Mouse (Mus musculus) Patski (cell line): ENCODE measurements at regions not wholly inside any gene's neighbourhood (a gene's known extent, or its start where the extent isn't known, plus 50 kb on each side); places are given as distances from the start of the nearest gene placed in this dataset.

ENCODE experiments used
- ATAC-seq: fragments of 100-300 bp; one replicate; pipeline ENCODE4 v1.8.0; 2021
- CTCF ChIA-PET: fragments of 350-600 bp; sonication (Branson Sonifier 250); formaldehyde crosslinking; loops from one replicate; lab custom pipeline; 2022; ENCODE audit warnings: inconsistent platforms; lab: Charles Lee
- POLR2A ChIA-PET: fragments of 350-600 bp; sonication (Branson Sonifier 250); formaldehyde crosslinking; loops from one replicate; lab custom pipeline; 2022; ENCODE audit warnings: antibody characterized with exemption, inconsistent platforms; lab: Charles Lee
- DNase-seq: peaks from one replicate; pipeline ENCODE4 v3.0.0-alpha.2; 2011; ENCODE audit warnings: low read depth, low spot score
- H3K27me3 ChIP-seq: fragments of 371-371 bp; one replicate; pipeline ENCODE4 v1.5.1; 2021
- CTCF ChIP-seq: fragments of 100-300 bp; IDR thresholded peaks from one replicate; pipeline ENCODE4 v1.5.1; 2021
- in situ Hi-C: fragments of 300-500 bp; cut with MboI; formaldehyde crosslinking; loops from 3 replicates; pipeline ENCODE4 v1.11.1; 2018; ENCODE audit warnings: low pct_unique_long_range_greater_than_20kb, mixed read lengths

DNA sequence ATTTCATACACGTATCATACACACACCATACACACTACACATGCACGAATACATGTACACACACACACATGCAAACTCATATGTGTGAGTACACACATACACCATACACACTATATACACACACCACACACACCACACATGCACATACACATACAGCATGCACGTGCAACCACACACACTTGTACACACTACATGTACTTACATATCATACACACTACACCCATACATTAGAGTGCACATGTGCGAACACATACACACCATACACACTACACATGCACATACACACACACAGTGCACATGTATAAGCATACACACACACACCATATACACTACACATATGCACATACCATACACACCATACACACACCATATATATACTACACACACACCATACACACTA lies 117.5 kb downstream of the Psmg1 start:
- TF ChIP-seq CTCF, result no peak
- ATAC-seq (no peak), DNase-seq (no peak)
- ChIA-PET POLR2A (no interaction called here), CTCF (no interaction called here)
- in situ Hi-C loops, result no loop called here
- no peaks in the 10 kb centered on the region for H3K27me3 ChIP-seq

- POLR2A ChIA-PET, result no interaction called here
- ATAC-seq (no peak), DNase-seq (no peak)
- CTCF ChIA-PET, result no interaction called here
- in situ Hi-C loops, result no loop called here
- TF ChIP-seq CTCF, result no peak
- H3K27me3 ChIP-seq, result no peaks in the 10 kb centered on the region
Measured at GRCm38 (mm10) chr16:95872436-95872835, 118.3 kb downstream of the Psmg1 start.

GRCm38 (mm10) chr16:95870291-95870690 lies 120.5 kb downstream of the Psmg1 start:
- no peaks in the 10 kb centered on the region for H3K27me3 ChIP-seq
- TF ChIP-seq CTCF, result no peak
- no peak for DNase-seq
- ChIA-PET POLR2A (no interaction called here), CTCF (no interaction called here)
- in situ Hi-C loops, result no loop called here
- ATAC-seq, result no peak

DNA sequence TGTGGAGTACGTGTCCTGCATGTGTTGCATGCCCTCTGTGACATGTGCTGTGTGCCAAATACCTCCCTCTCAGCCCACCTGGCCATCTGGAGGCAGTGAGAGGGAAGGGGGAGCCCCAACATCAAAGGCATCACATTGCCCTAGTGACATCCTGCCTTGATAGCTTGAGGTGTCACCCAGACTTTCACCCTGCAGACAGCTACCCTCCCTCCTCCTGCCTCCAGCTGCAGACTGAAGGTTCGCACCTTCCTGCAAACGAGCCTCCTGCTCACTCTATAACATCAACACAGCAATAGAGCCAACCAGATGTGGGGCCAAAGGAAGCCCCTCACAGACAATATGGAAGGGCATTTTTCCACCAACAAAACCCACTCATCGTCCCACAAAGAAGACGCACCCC lies 121.3 kb downstream of the Psmg1 start:
- no peak for DNase-seq
- H3K27me3 ChIP-seq, result no peaks in the 10 kb centered on the region
- no peak for ATAC-seq
- in situ Hi-C loops, result no loop called here
- POLR2A ChIA-PET, result no interaction called here
- TF ChIP-seq CTCF, result no peak
- CTCF ChIA-PET, result no interaction called here

- ATAC-seq (no peak), DNase-seq (no peak)
- ChIA-PET POLR2A (no interaction called here), CTCF (no interaction called here)
- H3K27me3 ChIP-seq, result no peaks in the 10 kb centered on the region
- no peak for TF ChIP-seq CTCF
- in situ Hi-C loops, result no loop called here
Measured at GRCm38 (mm10) chr16:95868896-95869295, 121.9 kb downstream of the Psmg1 start.

- ATAC-seq (no peak), DNase-seq (no peak)
- no peak for TF ChIP-seq CTCF
- H3K27me3 ChIP-seq, result no peaks in the 10 kb centered on the region
- in situ Hi-C loops, result no loop called here
- ChIA-PET POLR2A (no interaction called here), CTCF (no interaction called here)
Measured at GRCm38 (mm10) chr16:95867516-95867915, 123.2 kb downstream of the Psmg1 start.

DNA sequence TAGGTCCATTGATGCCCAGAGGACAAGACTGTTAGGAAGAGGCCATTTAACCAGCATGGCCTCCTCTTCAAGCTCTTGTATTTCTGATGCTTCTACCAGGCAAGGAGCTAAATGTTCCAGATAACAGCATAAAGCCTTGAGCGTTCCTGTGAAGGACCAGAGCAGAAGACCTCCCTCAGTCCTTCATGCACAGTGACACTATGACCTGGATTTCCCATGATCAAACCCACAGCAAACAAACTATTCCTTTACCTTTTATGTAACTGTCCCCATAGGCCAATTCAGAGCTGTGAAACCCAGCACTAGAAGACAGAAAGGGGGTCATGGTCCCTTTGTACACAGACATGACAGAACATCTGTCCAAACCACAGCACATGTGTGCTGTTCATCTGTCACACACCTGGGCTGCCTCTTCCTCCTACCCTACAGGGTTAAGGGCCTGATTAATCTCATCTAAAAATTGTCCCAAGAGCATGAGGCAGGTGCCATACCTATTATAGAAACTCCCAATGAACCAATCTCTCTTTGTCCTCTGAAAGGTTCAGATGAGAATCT lies 123.8 kb downstream of the Psmg1 start:
- ChIA-PET CTCF (no interaction called here), POLR2A (no interaction called here)
- no peak for DNase-seq
- ATAC-seq, result no peak
- TF ChIP-seq CTCF, result no peak
- no peaks in the 10 kb centered on the region for H3K27me3 ChIP-seq
- in situ Hi-C loops, result no loop called here

DNA sequence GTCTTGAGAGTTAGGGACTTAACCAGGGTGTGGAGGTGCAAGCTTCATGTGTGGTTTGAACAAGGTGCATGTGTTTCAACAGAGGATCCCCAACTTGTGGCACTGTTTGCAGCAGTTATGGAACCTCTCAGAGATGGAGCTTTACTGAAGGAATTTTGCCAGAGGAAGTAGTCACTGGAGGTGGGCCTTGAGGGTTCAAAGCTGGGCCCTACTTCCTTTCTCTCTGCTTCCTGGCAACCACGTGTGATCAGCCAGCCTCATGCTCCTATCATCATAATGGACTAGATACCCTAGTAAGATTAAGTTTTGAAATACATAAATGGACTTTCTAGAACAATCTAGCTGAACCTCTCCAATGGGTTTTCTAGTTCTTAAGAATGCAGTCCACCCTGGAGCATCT lies 125.2 kb downstream of the Psmg1 start:
- ATAC-seq (no peak), DNase-seq (no peak)
- no peak for TF ChIP-seq CTCF
- H3K27me3 ChIP-seq, result no peaks in the 10 kb centered on the region
- in situ Hi-C loops, result no loop called here
- POLR2A ChIA-PET, result interaction anchor here (0.6 kb wide), 1 partner anchor 607 kb away, joined by 3 read pairs; no protein-coding TSS in a partner anchor
- CTCF ChIA-PET, result no interaction called here

- no peaks in the 10 kb centered on the region for H3K27me3 ChIP-seq
- ChIA-PET POLR2A (interaction anchor here (0.6 kb wide), 1 partner anchor 606 kb away, joined by 3 read pairs; no protein-coding TSS in a partner anchor), CTCF (no interaction called here)
- DNase-seq, result no peak
- no peak for ATAC-seq
- no peak for TF ChIP-seq CTCF
- in situ Hi-C loops, result no loop called here
Measured at GRCm38 (mm10) chr16:95864646-95865045, 126.1 kb downstream of the Psmg1 start.

DNA sequence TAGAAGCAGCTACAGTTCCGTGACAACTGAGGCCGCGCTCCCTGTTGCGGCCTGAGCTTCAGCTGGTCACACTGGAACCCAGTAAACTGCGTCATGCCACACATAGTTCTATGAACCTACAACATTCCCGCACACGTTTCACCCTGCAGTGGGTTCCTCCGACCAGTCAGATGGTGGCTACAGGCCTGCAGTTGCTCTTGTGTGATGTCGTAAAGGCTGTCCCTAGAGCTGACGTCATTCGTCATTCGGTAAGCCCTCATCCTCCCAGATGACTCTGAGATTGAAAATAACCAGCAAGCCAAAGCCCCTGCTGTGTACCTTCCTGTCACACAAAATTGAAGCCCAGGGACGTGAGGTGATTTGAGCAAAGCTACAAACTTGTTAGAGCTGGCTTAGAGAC lies 126.7 kb downstream of the Psmg1 start:
- ATAC-seq, result no peak
- no peaks in the 10 kb centered on the region for H3K27me3 ChIP-seq
- CTCF ChIA-PET, result interaction anchor here (1.7 kb wide), 1 partner anchor 10 kb away, joined by 6 read pairs; no protein-coding TSS in a partner anchor
- DNase-seq, result no peak
- in situ Hi-C loops, result no loop called here
- POLR2A ChIA-PET, result no interaction called here
- no peak for TF ChIP-seq CTCF

GRCm38 (mm10) chr16:95863565-95863964 lies 127.2 kb downstream of the Psmg1 start:
- ChIA-PET CTCF (interaction anchor here (1.7 kb wide), 1 partner anchor 10 kb away, joined by 6 read pairs; no protein-coding TSS in a partner anchor), POLR2A (no interaction called here)
- H3K27me3 ChIP-seq, result no peaks in the 10 kb centered on the region
- no peak for DNase-seq
- in situ Hi-C loops, result no loop called here
- no peak for TF ChIP-seq CTCF
- no peak for ATAC-seq

DNA sequence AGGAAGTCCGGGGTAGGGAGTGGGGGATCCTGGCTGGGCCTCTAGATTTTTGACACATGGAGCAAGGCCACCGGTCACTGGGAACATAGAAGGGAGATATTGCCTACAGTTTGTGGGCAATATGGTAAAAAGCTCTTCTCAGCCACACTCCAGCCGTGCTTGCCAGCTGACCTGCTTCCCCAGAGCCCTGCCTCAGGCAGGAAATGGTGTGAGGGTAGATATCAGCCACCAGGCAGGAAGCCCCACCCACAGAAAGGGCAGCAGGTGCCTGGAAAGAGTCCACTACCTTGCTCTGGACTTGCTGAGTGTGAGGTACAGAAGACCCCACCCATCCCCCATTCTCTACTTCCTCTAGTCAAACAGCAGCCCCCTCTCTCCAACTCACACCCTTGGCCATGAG lies 128.1 kb downstream of the Psmg1 start:
- no peak for DNase-seq
- in situ Hi-C loops, result no loop called here

More for the DNA sequence above, 128.1 kb downstream of the Psmg1 start:
- H3K27me3 ChIP-seq, result no peaks in the 10 kb centered on the region
- TF ChIP-seq CTCF, result no peak
- CTCF ChIA-PET, result interaction anchor here (1.1 to 1.7 kb wide), 3 partner anchors 9 to 11 kb away, joined by 3 to 6 read pairs (median 3); no protein-coding TSS in a partner anchor
- no peak for ATAC-seq
- POLR2A ChIA-PET, result no interaction called here
